Mouse (Mus musculus): ENCODE measurements around the gene Crtac1. TPM values are rescaled to one million over a fixed set of nuclear protein-coding genes. Genes with fewer than 3 reads are reported as not detected.

Gene Crtac1
- polyA plus RNA-seq (2014; fragmentation: Nextera tagmentation; extraction: Ambion mirVana), result 1.2 and 1.7 TPM in 2 replicates

GRCm38 (mm10) chr19:42431485-42432190 lies at the start of gene Crtac1:
Crtac1 (minus strand) TSS chr19:42431783.
- Histone ChIP-seq H3K4me3 (ENCODE audit: low read depth, low read length) (peak within 1 kb of the TSS; percentile 51), H3K4me1 (ENCODE audit: control insufficient read depth, insufficient read depth, low read length) (peaks cover 6% of the 10 kb centered on the region), H3K4me2 (ENCODE audit: low read depth, severe bottlenecking) (peak within 1 kb of the TSS; percentile 91), H3K36me3 (ENCODE audit: control insufficient read depth, insufficient read depth, low read length) (no peaks in the 10 kb centered on the region), H3K9me3 (ENCODE audit: control insufficient read depth, low read length) (no peaks in the 10 kb centered on the region), H3K9ac (ENCODE audit: low read length) (peak within 1 kb of the TSS; percentile 50), H3K27me3 (ENCODE audit: control insufficient read depth, insufficient read depth, low read length) (peaks cover 54% of the 10 kb centered on the region), H3K27ac (replicated peaks; ENCODE audit: low read depth, low read length) (no peak within 1 kb of the TSS)
- WGBS, result under 1% methylated on average over 72 of the region's 88 CpGs
- ATAC-seq (ENCODE audit: insufficient number of reproducible peaks, low FRiP score, low TSS enrichment, low read depth), result peak; percentile 88
- peak; percentile 83 for DNase-seq (ENCODE audit: low spot score)

GRCm38 (mm10) chr19:42478303-42478702 lies 46.7 kb upstream of the Crtac1 start:
- Histone ChIP-seq H3K36me3 (ENCODE audit: control insufficient read depth, insufficient read depth, low read length) (no peaks in the 10 kb centered on the region), H3K27me3 (ENCODE audit: control insufficient read depth, insufficient read depth, low read length) (no peaks in the 10 kb centered on the region), H3K9me3 (ENCODE audit: control insufficient read depth, low read length) (no peaks in the 10 kb centered on the region), H3K4me3 (ENCODE audit: low read depth, low read length) (no peak overlapping the region), H3K4me1 (ENCODE audit: control insufficient read depth, insufficient read depth, low read length) (no peaks in the 10 kb centered on the region), H3K9ac (ENCODE audit: low read length) (no peak overlapping the region), H3K27ac (replicated peaks; ENCODE audit: low read depth, low read length) (no peak overlapping the region), H3K4me2 (ENCODE audit: low read depth, severe bottlenecking) (no peak overlapping the region)
- no peak for DNase-seq (ENCODE audit: low spot score)
- ATAC-seq (ENCODE audit: insufficient number of reproducible peaks, low FRiP score, low TSS enrichment, low read depth), result no peak
- 63% methylated on average over 12 of the region's 12 CpGs for WGBS

GRCm38 (mm10) chr19:42477769-42478168 lies 46.2 kb upstream of the Crtac1 start:
- no peaks in the 10 kb centered on the region for H3K36me3 ChIP-seq (ENCODE audit: control insufficient read depth, insufficient read depth, low read length)
- DNase-seq (ENCODE audit: low spot score) (no peak), ATAC-seq (ENCODE audit: insufficient number of reproducible peaks, low FRiP score, low TSS enrichment, low read depth) (no peak)
- no peak overlapping the region for H3K27ac ChIP-seq (replicated peaks; ENCODE audit: low read depth, low read length)
- H3K9me3 ChIP-seq (ENCODE audit: control insufficient read depth, low read length), result no peaks in the 10 kb centered on the region
- no peak overlapping the region for H3K9ac ChIP-seq (ENCODE audit: low read length)
- no peak overlapping the region for H3K4me2 ChIP-seq (ENCODE audit: low read depth, severe bottlenecking)
- no peaks in the 10 kb centered on the region for H3K4me1 ChIP-seq (ENCODE audit: control insufficient read depth, insufficient read depth, low read length)
- H3K27me3 ChIP-seq (ENCODE audit: control insufficient read depth, insufficient read depth, low read length), result no peaks in the 10 kb centered on the region
- 86% methylated on average over 5 of the region's 5 CpGs for WGBS
- H3K4me3 ChIP-seq (ENCODE audit: low read depth, low read length), result no peak overlapping the region

GRCm38 (mm10) chr19:42472831-42473230 lies 41.2 kb upstream of the Crtac1 start:
- no peak for ATAC-seq (ENCODE audit: insufficient number of reproducible peaks, low FRiP score, low TSS enrichment, low read depth)
- H3K27ac ChIP-seq (replicated peaks; ENCODE audit: low read depth, low read length), result no peak overlapping the region
- no peaks in the 10 kb centered on the region for H3K27me3 ChIP-seq (ENCODE audit: control insufficient read depth, insufficient read depth, low read length)
- peak; percentile 81 for DNase-seq (ENCODE audit: low spot score)
- no peaks in the 10 kb centered on the region for H3K9me3 ChIP-seq (ENCODE audit: control insufficient read depth, low read length)
- no peak overlapping the region for H3K4me3 ChIP-seq (ENCODE audit: low read depth, low read length)
- 28% methylated on average over 11 of the region's 11 CpGs for WGBS
- no peak overlapping the region for H3K9ac ChIP-seq (ENCODE audit: low read length)
- no peaks in the 10 kb centered on the region for H3K36me3 ChIP-seq (ENCODE audit: control insufficient read depth, insufficient read depth, low read length)
- no peaks in the 10 kb centered on the region for H3K4me1 ChIP-seq (ENCODE audit: control insufficient read depth, insufficient read depth, low read length)
- H3K4me2 ChIP-seq (ENCODE audit: low read depth, severe bottlenecking), result no peak overlapping the region

- 94% methylated on average over 4 of the region's 4 CpGs for WGBS
- Histone ChIP-seq H3K27ac (replicated peaks; ENCODE audit: low read depth, low read length) (no peak overlapping the region), H3K4me1 (ENCODE audit: control insufficient read depth, insufficient read depth, low read length) (no peaks in the 10 kb centered on the region), H3K4me2 (ENCODE audit: low read depth, severe bottlenecking) (no peak overlapping the region), H3K4me3 (ENCODE audit: low read depth, low read length) (no peak overlapping the region), H3K27me3 (ENCODE audit: control insufficient read depth, insufficient read depth, low read length) (no peaks in the 10 kb centered on the region), H3K9me3 (ENCODE audit: control insufficient read depth, low read length) (no peaks in the 10 kb centered on the region), H3K36me3 (ENCODE audit: control insufficient read depth, insufficient read depth, low read length) (no peaks in the 10 kb centered on the region), H3K9ac (ENCODE audit: low read length) (no peak overlapping the region)
- DNase-seq (ENCODE audit: low spot score) (no peak), ATAC-seq (ENCODE audit: insufficient number of reproducible peaks, low FRiP score, low TSS enrichment, low read depth) (no peak)
Observed at GRCm38 (mm10) chr19:42471571-42471970, 40.0 kb upstream of the Crtac1 start.

GRCm38 (mm10) chr19:42461851-42462250 lies 30.3 kb upstream of the Crtac1 start:
- Histone ChIP-seq H3K4me3 (ENCODE audit: low read depth, low read length) (no peak overlapping the region), H3K9ac (ENCODE audit: low read length) (no peak overlapping the region), H3K4me2 (ENCODE audit: low read depth, severe bottlenecking) (no peak overlapping the region), H3K36me3 (ENCODE audit: control insufficient read depth, insufficient read depth, low read length) (no peaks in the 10 kb centered on the region), H3K27ac (replicated peaks; ENCODE audit: low read depth, low read length) (no peak overlapping the region), H3K4me1 (ENCODE audit: control insufficient read depth, insufficient read depth, low read length) (no peaks in the 10 kb centered on the region), H3K27me3 (ENCODE audit: control insufficient read depth, insufficient read depth, low read length) (no peaks in the 10 kb centered on the region), H3K9me3 (ENCODE audit: control insufficient read depth, low read length) (no peaks in the 10 kb centered on the region)
- 42% methylated on average over 6 of the region's 6 CpGs for WGBS
- no peak for DNase-seq (ENCODE audit: low spot score)
- ATAC-seq (ENCODE audit: insufficient number of reproducible peaks, low FRiP score, low TSS enrichment, low read depth), result no peak

GRCm38 (mm10) chr19:42461353-42461752 lies 29.8 kb upstream of the Crtac1 start:
- no peak overlapping the region for H3K27ac ChIP-seq (replicated peaks; ENCODE audit: low read depth, low read length)
- no peaks in the 10 kb centered on the region for H3K9me3 ChIP-seq (ENCODE audit: control insufficient read depth, low read length)
- H3K9ac ChIP-seq (ENCODE audit: low read length), result no peak overlapping the region
- no peaks in the 10 kb centered on the region for H3K4me1 ChIP-seq (ENCODE audit: control insufficient read depth, insufficient read depth, low read length)
- WGBS, result 28% methylated on average over 9 of the region's 9 CpGs
- no peak for DNase-seq (ENCODE audit: low spot score)
- no peaks in the 10 kb centered on the region for H3K36me3 ChIP-seq (ENCODE audit: control insufficient read depth, insufficient read depth, low read length)
- no peak for ATAC-seq (ENCODE audit: insufficient number of reproducible peaks, low FRiP score, low TSS enrichment, low read depth)
- no peaks in the 10 kb centered on the region for H3K27me3 ChIP-seq (ENCODE audit: control insufficient read depth, insufficient read depth, low read length)
- H3K4me2 ChIP-seq (ENCODE audit: low read depth, severe bottlenecking), result no peak overlapping the region
- H3K4me3 ChIP-seq (ENCODE audit: low read depth, low read length), result no peak overlapping the region

- H3K9me3 ChIP-seq (ENCODE audit: control insufficient read depth, low read length), result no peaks in the 10 kb centered on the region
- H3K27me3 ChIP-seq (ENCODE audit: control insufficient read depth, insufficient read depth, low read length), result no peaks in the 10 kb centered on the region
- H3K36me3 ChIP-seq (ENCODE audit: control insufficient read depth, insufficient read depth, low read length), result no peaks in the 10 kb centered on the region
- DNase-seq (ENCODE audit: low spot score), result no peak
- WGBS, result 93% methylated on average over 8 of the region's 8 CpGs
- H3K4me3 ChIP-seq (ENCODE audit: low read depth, low read length), result no peak overlapping the region
- no peak overlapping the region for H3K9ac ChIP-seq (ENCODE audit: low read length)
- no peak overlapping the region for H3K27ac ChIP-seq (replicated peaks; ENCODE audit: low read depth, low read length)
- H3K4me2 ChIP-seq (ENCODE audit: low read depth, severe bottlenecking), result no peak overlapping the region
- no peak for ATAC-seq (ENCODE audit: insufficient number of reproducible peaks, low FRiP score, low TSS enrichment, low read depth)
- H3K4me1 ChIP-seq (ENCODE audit: control insufficient read depth, insufficient read depth, low read length), result no peaks in the 10 kb centered on the region
Observed at GRCm38 (mm10) chr19:42459512-42459911, 27.9 kb upstream of the Crtac1 start.
